Mouse (Mus musculus) CH12.LX (cell line): Measurements from ENCODE around the gene Gm9195. TPM values are rescaled to one million over a fixed set of nuclear protein-coding genes. Genes with fewer than 3 reads are reported as not detected.

Source experiments
- DNase-seq: peaks from one replicate; pipeline ENCODE4 v3.0.0-alpha.2; 2013; ENCODE audit errors: extremely low read depth
- H3K27ac ChIP-seq: 2 replicates; pipeline ENCODE4 v1.5.1; 2012; ENCODE audit warnings: low read depth, mild to moderate bottlenecking, control low read depth, moderate library complexity; ENCODE audit not compliant: insufficient read depth
- H3K27me3 ChIP-seq: replicated peaks from 2 replicates; pipeline ENCODE3; 2012; ENCODE audit warnings: inconsistent platforms
- H3K36me3 ChIP-seq, 2 experiments: replicated peaks in 1 of 2; 2 replicates each; pipeline versions ENCODE3 to v1.6.1; 2012; ENCODE audit warnings: inconsistent platforms in 1 of 2, low read length in 1 of 2, mild to moderate bottlenecking in 1 of 2, mixed read lengths in 1 of 2, moderate library complexity in 1 of 2; ENCODE audit not compliant: control insufficient read depth in 1 of 2, insufficient read depth in 1 of 2
- H3K4me1 ChIP-seq, 2 experiments: 2 replicates each; pipeline ENCODE4 v1.6.1; 2012; ENCODE audit warnings: inconsistent platforms in 1 of 2, moderate library complexity in 1 of 2; ENCODE audit not compliant: insufficient read depth in 2 of 2, control insufficient read depth in 1 of 2
- H3K4me2 ChIP-seq: 2 replicates; pipeline ENCODE4 v1.6.1; 2012; ENCODE audit warnings: low read depth, mild to moderate bottlenecking, control low read depth; ENCODE audit not compliant: poor library complexity, insufficient read depth, severe bottlenecking
- H3K4me3 ChIP-seq, 3 experiments: fragments of 150-350 bp in 1 of 3; sonication (generic) in 1 of 3; replicated peaks in 1 of 3; 2 replicates each; pipeline versions ENCODE3 to v1.5.1; 2011 to 2012; ENCODE audit warnings: low read depth in 2 of 3, low read length in 2 of 3, mild to moderate bottlenecking in 2 of 3, moderate library complexity in 2 of 3, control low read depth in 1 of 3, improper control_type of control experiment in 1 of 3, inconsistent platforms in 1 of 3, mixed read lengths in 1 of 3; ENCODE audit not compliant: poor library complexity in 1 of 3
- H3K79me2 ChIP-seq: replicated peaks from 2 replicates; pipeline ENCODE4 v1.6.1; 2012; ENCODE audit warnings: mild to moderate bottlenecking, moderate library complexity; ENCODE audit not compliant: control insufficient read depth, poor library complexity, insufficient read depth, severe bottlenecking; ENCODE audit errors: extremely low read depth
- H3K9ac ChIP-seq: 2 replicates; pipeline ENCODE4 v1.6.1; 2012; ENCODE audit warnings: low read depth, mild to moderate bottlenecking, control low read depth, moderate library complexity; ENCODE audit not compliant: insufficient read depth
- H3K9me3 ChIP-seq: replicated peaks from 2 replicates; pipeline ENCODE3; 2012; ENCODE audit warnings: low read length, inconsistent platforms, mixed read lengths
- BHLHE40 ChIP-seq: IDR thresholded peaks from 2 replicates; pipeline ENCODE4 v1.6.1; 2011; ENCODE audit warnings: mild to moderate bottlenecking, low read depth, low read length, improper control_type of control experiment
- CHD2 ChIP-seq: IDR thresholded peaks from 2 replicates; pipeline ENCODE4 v1.6.1; 2011; ENCODE audit warnings: low read length, improper control_type of control experiment
- E2F4 ChIP-seq: IDR thresholded peaks from 2 replicates; pipeline ENCODE4 v1.6.1; 2011; ENCODE audit warnings: low read depth, low read length, improper control_type of control experiment; ENCODE audit not compliant: insufficient replicate concordance
- ELF1 ChIP-seq: IDR thresholded peaks from 2 replicates; pipeline ENCODE4 v1.6.1; 2014; ENCODE audit warnings: low read depth, mild to moderate bottlenecking, inconsistent platforms, low read length, improper control_type of control experiment
- EP300 ChIP-seq: IDR thresholded peaks from 2 replicates; pipeline ENCODE4 v1.6.1; 2011; ENCODE audit warnings: low read length, improper control_type of control experiment
- JUN ChIP-seq: IDR thresholded peaks from 2 replicates; pipeline ENCODE4 v1.6.1; 2011; ENCODE audit warnings: low read depth, mild to moderate bottlenecking, low read length, improper control_type of control experiment, moderate library complexity; ENCODE audit not compliant: insufficient read depth
- JUND ChIP-seq: conservative IDR thresholded peaks from 2 replicates; pipeline ENCODE4 v1.6.1; 2011; ENCODE audit warnings: low read depth, low read length, improper control_type of control experiment
- KAT2A ChIP-seq: IDR thresholded peaks from 2 replicates; pipeline ENCODE4 v1.6.1; 2012; ENCODE audit warnings: low read length, improper control_type of control experiment, inconsistent platforms; ENCODE audit not compliant: insufficient replicate concordance
- MEF2A ChIP-seq: IDR thresholded peaks from 2 replicates; pipeline ENCODE4 v1.6.1; 2014; ENCODE audit warnings: low read depth, mild to moderate bottlenecking, inconsistent platforms, low read length, improper control_type of control experiment, borderline replicate concordance
- MXI1 ChIP-seq: IDR thresholded peaks from 2 replicates; pipeline ENCODE4 v1.6.1; 2011; ENCODE audit warnings: mild to moderate bottlenecking, low read depth, low read length, improper control_type of control experiment
- MYC ChIP-seq: IDR thresholded peaks from 2 replicates; pipeline ENCODE4 v1.6.1; 2011; ENCODE audit warnings: low read depth, mild to moderate bottlenecking, improper control_type of control experiment, low read length
- NRF1 ChIP-seq: IDR thresholded peaks from 2 replicates; pipeline ENCODE4 v1.6.1; 2014; ENCODE audit warnings: low read depth, mild to moderate bottlenecking, inconsistent platforms, low read length, improper control_type of control experiment, moderate library complexity
- PAX5 ChIP-seq: IDR thresholded peaks from 2 replicates; pipeline ENCODE4 v1.6.1; 2012; ENCODE audit warnings: low read length, inconsistent platforms, mixed read lengths
- POLR2A ChIP-seq: IDR thresholded peaks from 2 replicates; pipeline ENCODE4 v1.6.1; 2011; ENCODE audit warnings: low read depth, mild to moderate bottlenecking, improper control_type of control experiment, low read length
- RCOR1 ChIP-seq: conservative IDR thresholded peaks from 2 replicates; pipeline ENCODE4 v1.6.1; 2012; ENCODE audit warnings: low read depth, mild to moderate bottlenecking, inconsistent platforms, low read length, improper control_type of control experiment
- TCF12 ChIP-seq: IDR thresholded peaks from 2 replicates; pipeline ENCODE4 v1.6.1; 2014; ENCODE audit warnings: low read depth, mild to moderate bottlenecking, inconsistent platforms, low read length, improper control_type of control experiment
- ZC3H11A ChIP-seq: IDR thresholded peaks from 2 replicates; pipeline ENCODE4 v1.6.1; 2012; ENCODE audit warnings: low read depth, mild to moderate bottlenecking, inconsistent platforms, low read length, improper control_type of control experiment
- ZNF384 ChIP-seq: IDR thresholded peaks from 2 replicates; pipeline ENCODE4 v1.6.1; 2012; ENCODE audit warnings: low read depth, low read length, improper control_type of control experiment, inconsistent platforms
- dilution Hi-C: fragments of 300-500 bp; cut with MboI; formaldehyde crosslinking; loops from 2 replicates; pipeline ENCODE4 v1.14.3; 2020; ENCODE audit warnings: low sequenced_read_pairs; ENCODE audit not compliant: extremely low pct_unique_long_range_greater_than_20kb, extremely low pct_ligation_motif_present
- in situ Hi-C: fragments of 300-500 bp; cut with MboI; formaldehyde crosslinking; loops from 3 replicates; pipeline ENCODE4 v1.14.3; 2019; ENCODE audit warnings: low sequenced_read_pairs, low pct_ligation_motif_present, low pct_unique_long_range_greater_than_20kb, mixed read lengths
- polyA plus RNA-seq: library from polyadenylated mRNA; unstranded; fragments of >175 nt; gene quantifications from 2 replicates; pipeline ENCODE4 v1.2.1, GENCODE M21; 2012; ENCODE audit warnings: low read depth; ENCODE audit not compliant: insufficient read length
- total RNA-seq, 2 experiments: library from RNA; depleted of rRNA; stranded (reverse); fragments of 300-350 nt in 1 of 2; fragments of >200 nt in 1 of 2; gene quantifications; 2 replicates each; pipeline ENCODE4 v1.2.3; 2012 to 2014

The Gm9195 gene
- total and polyA plus RNA-seq, 3 experiments: 1.1 to 6.0 (median 2.2) TPM

DNA sequence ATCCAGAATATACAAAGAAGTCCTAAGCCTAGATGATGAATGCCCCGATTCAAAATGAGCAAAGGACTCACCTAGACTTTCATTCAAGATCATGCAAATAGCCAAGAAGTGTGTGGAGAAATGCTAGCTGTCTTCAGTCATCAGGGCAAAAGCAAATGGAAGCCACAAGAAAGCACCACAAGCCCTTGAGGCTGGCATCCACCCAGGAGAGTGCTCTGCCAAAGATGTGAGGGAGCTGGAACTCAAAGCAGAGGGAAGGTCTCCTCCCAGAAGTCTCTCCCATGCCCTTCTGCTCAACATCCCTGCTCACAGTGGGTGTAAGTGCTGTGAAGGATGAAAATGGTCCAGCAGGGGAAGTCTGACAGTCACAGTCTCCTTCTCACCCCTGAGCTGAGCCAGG, 52.7 kb downstream of the Gm9195 start:
- no peak overlapping the region for H3K9ac ChIP-seq
- no peak for DNase-seq
- H3K4me3 ChIP-seq: no peak overlapping the region
- peaks cover 16 to 98% of the 10 kb centered on the region in 2 experiments for H3K36me3 ChIP-seq
- no peak for TF ChIP-seq EP300
- no peak for TF ChIP-seq MYC
- TF ChIP-seq MXI1: no peak
- no peak for TF ChIP-seq MEF2A
- TF ChIP-seq POLR2A: no peak
- no peak for TF ChIP-seq E2F4
- no peak for TF ChIP-seq JUN
- no peak for TF ChIP-seq KAT2A
- TF ChIP-seq ELF1: no peak
- no peak for TF ChIP-seq CHD2
- TF ChIP-seq ZC3H11A: no peak
- no peak for TF ChIP-seq BHLHE40
- no peak for TF ChIP-seq PAX5
- TF ChIP-seq TCF12: no peak
- TF ChIP-seq NRF1: no peak
- H3K4me2 ChIP-seq: no peak overlapping the region
- H3K79me2 ChIP-seq: no peaks in the 10 kb centered on the region
- no peaks in the 10 kb centered on the region for H3K27me3 ChIP-seq
- no peaks in the 10 kb centered on the region for H3K9me3 ChIP-seq
- in situ Hi-C loops (no loop called here), dilution Hi-C loops (no loop called here)
- no peak overlapping the region for H3K27ac ChIP-seq
- H3K4me1 ChIP-seq: no peaks in the 10 kb centered on the region

DNA sequence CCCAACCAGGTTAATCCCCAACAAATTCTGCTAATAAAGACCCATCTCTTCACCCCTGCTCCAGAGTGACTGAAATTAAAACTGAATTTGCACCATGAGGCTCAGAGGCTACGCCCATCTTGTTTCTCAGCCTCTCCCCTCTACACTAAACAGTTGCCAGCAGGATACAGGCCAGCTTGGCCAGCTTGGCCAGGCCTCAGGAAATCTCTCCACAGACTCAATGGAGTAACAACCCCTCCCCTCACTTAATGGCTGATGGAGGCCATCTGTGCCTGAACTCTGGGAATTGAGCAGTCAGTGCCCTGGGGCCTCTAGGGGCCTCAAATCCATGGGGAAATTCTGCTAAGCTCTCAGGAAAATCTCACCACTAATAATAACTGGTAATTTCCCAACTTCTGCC, 101.9 kb downstream of the Gm9195 start:
- dilution Hi-C loops (no loop called here), in situ Hi-C loops (loop anchor here (10.0 kb wide), 1 partner anchor 125 kb away; no protein-coding TSS in a partner anchor)
- H3K27me3 ChIP-seq: no peaks in the 10 kb centered on the region
- H3K9me3 ChIP-seq: peaks cover 2% of the 10 kb centered on the region
- H3K4me3 ChIP-seq: no peak overlapping the region
- H3K27ac ChIP-seq: no peak overlapping the region
- DNase-seq: no peak
- no peaks in the 10 kb centered on the region for H3K36me3 ChIP-seq
- H3K4me1 ChIP-seq: peaks cover 3 to 9% of the 10 kb centered on the region in 2 experiments; a peak in 3 of 4 replicates
- no peak for TF ChIP-seq BHLHE40
- TF ChIP-seq MEF2A: no peak
- no peak for TF ChIP-seq ZNF384
- TF ChIP-seq JUND: no peak
- TF ChIP-seq RCOR1: no peak
- TF ChIP-seq, all 38 proteins: peak for 0
- Histone ChIP-seq H3K79me2 (no peaks in the 10 kb centered on the region), H3K4me2 (no peak overlapping the region), H3K9ac (no peak overlapping the region)
